Mouse (Mus musculus) limb, embryonic 14.5 days (tissue): ENCODE measurements around the gene Arf1. TPM values are rescaled to one million over a fixed set of nuclear protein-coding genes. Genes with fewer than 3 reads are reported as not detected.
"Not testable (repeated sequence)": the region's sequence is repeated elsewhere in the genome, so short reads cannot be mapped to it uniquely, and the experiment has no call there.

Experiments
- ATAC-seq: fragments of 200-750 bp; cut with Nextera tagmentation; 2 replicates; pipeline ENCODE4 v1.8.0; 2017; ENCODE audit warnings: low read depth, moderate number of reproducible peaks, moderate TSS enrichment; ENCODE audit not compliant: low FRiP score
- DNase-seq: peaks from one replicate; pipeline ENCODE4 v3.0.0-alpha.2; 2015; ENCODE audit warnings: low spot score
- H3K27ac ChIP-seq: fragments of 300-500 bp; sonication (generic); replicated peaks from 2 replicates; pipeline ENCODE4 v1.5.1; 2014; ENCODE audit warnings: low read depth, mild to moderate bottlenecking, low read length, moderate library complexity, mixed read lengths
- H3K27me3 ChIP-seq: fragments of 300-500 bp; sonication (generic); 2 replicates; pipeline ENCODE4 v1.6.1; 2014; ENCODE audit warnings: low read length, mixed read lengths; ENCODE audit not compliant: control insufficient read depth, insufficient read depth
- H3K36me3 ChIP-seq: fragments of 300-500 bp; sonication (generic); 2 replicates; pipeline ENCODE4 v1.6.1; 2014; ENCODE audit warnings: mild to moderate bottlenecking, low read length, moderate library complexity, mixed read lengths; ENCODE audit not compliant: control insufficient read depth, insufficient read depth
- H3K4me1 ChIP-seq: fragments of 300-500 bp; sonication (generic); 2 replicates; pipeline ENCODE4 v1.6.1; 2014; ENCODE audit warnings: antibody characterized with exemption, low read length, mixed read lengths; ENCODE audit not compliant: control insufficient read depth, insufficient read depth
- H3K4me2 ChIP-seq: fragments of 300-500 bp; sonication (generic); replicated peaks from 2 replicates; pipeline ENCODE4 v1.6.1; 2014; ENCODE audit warnings: low read depth, mild to moderate bottlenecking, low read length, moderate library complexity; ENCODE audit not compliant: severe bottlenecking
- H3K4me3 ChIP-seq: fragments of 300-500 bp; sonication (generic); replicated peaks from 2 replicates; pipeline ENCODE4 v1.5.1; 2014; ENCODE audit warnings: low read length
- H3K9ac ChIP-seq: fragments of 300-500 bp; sonication (generic); 2 replicates; pipeline ENCODE4 v1.6.1; 2014; ENCODE audit warnings: mild to moderate bottlenecking, low read depth, low read length, moderate library complexity; ENCODE audit not compliant: severe bottlenecking
- H3K9me3 ChIP-seq: fragments of 300-500 bp; sonication (generic); 2 replicates; pipeline ENCODE4 v1.6.1; 2016; ENCODE audit warnings: low read length; ENCODE audit not compliant: control insufficient read depth
- POLR2A ChIP-seq: fragments of 200-500 bp; IDR thresholded peaks from 2 replicates; pipeline ENCODE4 v1.8.0; 2012; ENCODE audit warnings: inconsistent platforms, mild to moderate bottlenecking, moderate library complexity, borderline replicate concordance; ENCODE audit not compliant: insufficient read depth, insufficient read length; ENCODE audit errors: extremely low read depth
- WGBS: fragments of 180-500 bp; shearing (Covaris S2); extraction: QIAGEN DNeasy Blood & Tissue Kit; methylation state at CpG from one replicate; pipeline ENCODE4 v1.1.7; 2014; 5-methylcytosine and 5-hydroxymethylcytosine counted together
- polyA plus RNA-seq, 2 experiments: library from polyadenylated mRNA; depleted of rRNA in 1 of 2; stranded (reverse) in 1 of 2; unstranded in 1 of 2; fragments of >200 nt; fragmentation: Nextera tagmentation in 1 of 2; extraction: Ambion mirVana in 1 of 2; gene quantifications; 2 replicates each; pipeline versions ENCODE4 v1.2.1 to v1.2.3; 2012 to 2014

Gene Arf1
- polyA plus RNA-seq, 2 experiments = 690 to 725 TPM

GRCm38 (mm10) chr11:59219064-59219463 is 9.0 kb downstream of the Arf1 start:
- H3K4me1 ChIP-seq = peaks cover 8% of the 10 kb centered on the region
- H3K27ac ChIP-seq = no peak overlapping the region
- no peaks in the 10 kb centered on the region for H3K27me3 ChIP-seq
- DNase-seq = no peak
- peaks cover 47% of the 10 kb centered on the region for H3K36me3 ChIP-seq
- no peak for TF ChIP-seq POLR2A
- H3K4me2 ChIP-seq = no peak overlapping the region
- no peak for ATAC-seq
- no peaks in the 10 kb centered on the region for H3K9me3 ChIP-seq
- H3K4me3 ChIP-seq = no peak overlapping the region
- no peak overlapping the region for H3K9ac ChIP-seq

GRCm38 (mm10) chr11:59218389-59218998 is 9.6 kb downstream of the Arf1 start:
- H3K9ac ChIP-seq = no peak overlapping the region
- no peaks in the 10 kb centered on the region for H3K9me3 ChIP-seq
- no peaks in the 10 kb centered on the region for H3K27me3 ChIP-seq
- no peak for ATAC-seq
- peaks cover 3% of the 10 kb centered on the region; the same call in 1 of the 2 replicates for H3K4me1 ChIP-seq
- H3K27ac ChIP-seq = no peak overlapping the region
- TF ChIP-seq POLR2A = no peak
- H3K36me3 ChIP-seq = peaks cover 44% of the 10 kb centered on the region
- H3K4me2 ChIP-seq = no peak overlapping the region
- H3K4me3 ChIP-seq = no peak overlapping the region
- 84% methylated on average over 4 of the region's 4 CpGs for whole genome bisulfite sequencing
- peak; percentile 54 for DNase-seq

GRCm38 (mm10) chr11:59216955-59217354 is 11.1 kb downstream of the Arf1 start:
- DNase-seq (no peak), ATAC-seq (no peak)
- TF ChIP-seq POLR2A = no peak
- Histone ChIP-seq H3K9me3 (no peaks in the 10 kb centered on the region), H3K9ac (no peak overlapping the region), H3K27ac (no peak overlapping the region), H3K4me3 (no peak overlapping the region), H3K4me1 (no peaks in the 10 kb centered on the region), H3K27me3 (no peaks in the 10 kb centered on the region), H3K4me2 (no peak overlapping the region), H3K36me3 (peaks cover 52% of the 10 kb centered on the region)
- 92% methylated on average over 3 of the region's 3 CpGs for WGBS

GRCm38 (mm10) chr11:59212892-59213494 is 15.1 kb downstream of the Arf1 start:
- Histone ChIP-seq H3K4me1 (peaks cover 3% of the 10 kb centered on the region; the same call in 1 of the 2 replicates), H3K4me3 (no peak overlapping the region), H3K36me3 (peaks cover 62% of the 10 kb centered on the region), H3K9me3 (no peaks in the 10 kb centered on the region), H3K27me3 (no peaks in the 10 kb centered on the region), H3K27ac (no peak overlapping the region), H3K4me2 (no peak overlapping the region), H3K9ac (no peak overlapping the region)
- 90% methylated on average over 12 of the region's 12 CpGs for WGBS
- TF ChIP-seq POLR2A = no peak
- no peak for DNase-seq
- ATAC-seq = no peak

- 86% methylated on average over 12 of the region's 12 CpGs for WGBS
- peaks cover 55% of the 10 kb centered on the region for H3K36me3 ChIP-seq
- H3K4me3 ChIP-seq = not testable (repeated sequence)
Measured at GRCm38 (mm10) chr11:59212320-59212719, 15.8 kb downstream of the Arf1 start.

GRCm38 (mm10) chr11:59211561-59211960 is 16.5 kb downstream of the Arf1 start:
- H3K4me2 ChIP-seq, H3K27me3 ChIP-seq, H3K4me1 ChIP-seq, DNase-seq, H3K27ac ChIP-seq, H3K9me3 ChIP-seq, H3K9ac ChIP-seq, H3K4me3 ChIP-seq, ATAC-seq: not testable (repeated sequence)
- peaks cover 56% of the 10 kb centered on the region for H3K36me3 ChIP-seq
- WGBS = 88% methylated on average over 7 of the region's 9 CpGs

More at GRCm38 (mm10) chr11:59212320-59212719, 15.8 kb downstream of the Arf1 start:
- not testable (repeated sequence) for H3K4me1 ChIP-seq, H3K27me3 ChIP-seq, H3K9me3 ChIP-seq, DNase-seq, ATAC-seq, H3K9ac ChIP-seq, H3K4me2 ChIP-seq, H3K27ac ChIP-seq
